Mouse (Mus musculus): ENCODE results near the gene Zfp398.

DNA sequence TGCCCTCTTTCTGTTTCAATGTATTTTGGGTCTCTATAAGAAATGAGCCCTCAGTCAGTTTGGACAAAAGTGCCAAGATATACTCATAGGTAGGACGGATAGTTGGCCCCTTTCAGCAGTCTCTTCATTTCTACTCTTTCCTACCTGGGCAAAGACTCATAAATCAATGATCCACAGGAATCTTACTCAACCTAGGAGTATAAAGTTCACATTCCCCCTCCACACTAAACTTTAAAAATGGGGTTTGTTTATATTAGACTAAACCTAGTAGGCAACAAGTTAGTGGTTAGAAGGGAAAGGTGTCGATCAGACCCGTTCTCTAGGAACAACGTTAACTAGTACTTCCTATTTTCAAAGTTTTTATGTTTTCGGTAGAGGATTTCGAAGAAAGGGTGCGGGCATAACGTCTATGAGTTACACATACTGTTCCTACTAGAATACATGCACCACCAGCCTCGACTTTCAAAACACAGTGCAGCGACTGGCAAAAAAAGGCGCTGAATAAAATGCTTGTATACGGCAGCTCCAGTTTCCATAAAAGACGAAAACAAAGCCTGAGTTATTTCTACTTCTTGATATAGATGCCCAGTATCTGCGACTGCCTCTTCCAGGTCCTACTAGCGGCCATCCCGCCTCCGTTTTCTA lies 23.1 kb upstream of the Zfp398 start:
- TF ChIP-seq CTCF (IDR thresholded peaks at IDR 0.05; ENCODE audit: control insufficient read depth, insufficient read depth, insufficient replicate concordance, low read depth, low read length) = no peak
- TF ChIP-seq POLR2A (IDR thresholded peaks at IDR 0.05; ENCODE audit: control insufficient read depth, low read depth, low read length) = no peak
